Mouse (Mus musculus) B cell, adult 2 months (primary cell): ENCODE data around the gene Rab40c.

Experiments
- DNase-seq, 2 experiments: peaks; one replicate each; pipeline ENCODE4 v3.0.0; 2022

Rab40c gene

GRCm38 (mm10) chr17:25945517-25946155 is 26.1 kb upstream of the Rab40c start:
- DNase-seq: no peak

DNA sequence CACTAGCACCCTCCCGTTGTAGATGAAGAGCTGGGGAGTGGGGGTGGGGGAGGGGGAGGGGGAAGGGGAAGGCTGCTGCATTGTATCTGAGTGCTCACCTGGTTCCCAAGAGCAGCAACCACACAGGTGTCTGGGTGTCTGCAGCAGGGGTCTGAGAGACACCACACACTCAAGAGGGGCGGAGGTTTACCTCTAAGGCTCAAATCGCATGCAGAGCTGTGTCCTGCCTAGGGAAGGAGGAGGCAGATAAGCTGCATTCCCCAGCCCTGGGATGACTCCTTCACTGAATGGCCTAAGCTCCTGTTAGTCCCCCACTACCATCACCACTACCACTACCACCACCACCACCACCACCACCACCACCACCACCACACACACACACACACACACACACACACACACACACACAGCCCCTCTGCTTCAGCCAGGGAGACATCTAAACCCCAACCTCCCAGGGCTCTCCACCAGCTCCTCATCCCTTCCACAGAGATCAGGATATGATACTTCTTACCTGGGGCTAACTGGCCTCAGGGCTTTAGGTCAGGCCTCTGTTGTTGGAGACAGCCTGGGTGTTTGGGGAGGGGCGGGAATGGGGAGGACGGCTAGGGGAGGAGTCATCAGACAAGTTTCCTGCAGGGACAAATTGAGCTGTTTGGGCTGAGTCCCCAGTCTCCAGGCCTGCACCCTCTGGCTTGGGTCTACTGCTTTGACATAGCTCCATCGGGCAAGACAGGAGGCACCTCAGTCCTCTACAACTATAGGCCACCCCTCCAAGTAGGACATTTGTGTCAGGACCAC is 25.0 kb upstream of the Rab40c start, which contains the start of the genes Pigq and Nhlrc4:
Gene Pigq (minus strand): TSS at position 571 of the 798 bp plus-strand sequence.
Gene Nhlrc4 (minus strand): TSS at position 596 of the 798 bp plus-strand sequence.
- no peak for DNase-seq

DNA sequence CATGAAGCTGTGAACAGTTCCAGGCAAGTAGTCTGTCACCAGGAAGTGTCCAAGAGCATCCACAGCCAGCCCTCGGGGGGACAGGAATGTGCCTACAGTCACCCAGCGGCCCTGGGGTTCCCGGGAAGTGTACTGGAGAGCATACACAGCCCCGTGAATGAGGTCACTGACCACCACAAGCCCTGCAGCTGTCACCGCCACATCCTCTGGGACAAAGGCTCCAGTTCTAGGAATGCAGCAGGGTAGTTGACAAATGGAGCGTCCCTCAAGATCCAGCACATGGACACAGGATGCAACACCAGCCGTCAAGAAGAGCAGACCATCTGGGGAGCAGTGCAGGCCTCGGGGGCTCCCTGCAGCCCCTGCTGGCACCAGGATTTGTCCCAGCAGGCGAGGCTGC is 24.2 kb upstream of the Rab40c start:
- DNase-seq: no peak

- no peak for DNase-seq
These were observed 23.7 kb upstream of the Rab40c start for GRCm38 (mm10) chr17:25943221-25943620.

DNA sequence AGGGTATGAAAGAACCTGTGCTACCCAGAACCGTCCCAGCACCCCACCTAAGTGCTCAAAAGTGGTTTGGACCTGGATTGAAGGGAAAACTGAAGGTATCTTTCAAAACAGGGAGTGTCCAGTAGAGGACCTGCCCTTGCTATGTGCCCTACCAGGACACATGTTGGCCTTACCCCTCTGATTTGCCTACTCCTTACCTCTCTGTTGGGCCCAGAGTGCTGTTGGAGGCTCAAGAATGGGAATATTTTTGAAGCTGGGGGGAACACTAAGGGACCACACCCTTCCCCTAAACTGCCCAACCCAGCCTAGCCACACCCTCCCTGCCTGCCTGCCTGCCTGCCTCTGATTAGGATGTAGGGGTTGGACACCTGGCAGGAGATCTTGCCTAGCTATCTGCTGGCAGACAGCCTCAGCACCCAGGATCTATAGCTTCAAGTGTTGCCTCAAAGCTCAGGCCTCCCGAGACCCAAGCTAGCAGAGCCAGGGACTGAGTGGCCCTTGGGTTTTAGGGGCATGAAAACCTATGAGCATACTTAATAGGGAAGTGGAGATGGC is 23.1 kb upstream of the Rab40c start:
- DNase-seq: peak in 1 of 2 experiments; percentile 7

DNA sequence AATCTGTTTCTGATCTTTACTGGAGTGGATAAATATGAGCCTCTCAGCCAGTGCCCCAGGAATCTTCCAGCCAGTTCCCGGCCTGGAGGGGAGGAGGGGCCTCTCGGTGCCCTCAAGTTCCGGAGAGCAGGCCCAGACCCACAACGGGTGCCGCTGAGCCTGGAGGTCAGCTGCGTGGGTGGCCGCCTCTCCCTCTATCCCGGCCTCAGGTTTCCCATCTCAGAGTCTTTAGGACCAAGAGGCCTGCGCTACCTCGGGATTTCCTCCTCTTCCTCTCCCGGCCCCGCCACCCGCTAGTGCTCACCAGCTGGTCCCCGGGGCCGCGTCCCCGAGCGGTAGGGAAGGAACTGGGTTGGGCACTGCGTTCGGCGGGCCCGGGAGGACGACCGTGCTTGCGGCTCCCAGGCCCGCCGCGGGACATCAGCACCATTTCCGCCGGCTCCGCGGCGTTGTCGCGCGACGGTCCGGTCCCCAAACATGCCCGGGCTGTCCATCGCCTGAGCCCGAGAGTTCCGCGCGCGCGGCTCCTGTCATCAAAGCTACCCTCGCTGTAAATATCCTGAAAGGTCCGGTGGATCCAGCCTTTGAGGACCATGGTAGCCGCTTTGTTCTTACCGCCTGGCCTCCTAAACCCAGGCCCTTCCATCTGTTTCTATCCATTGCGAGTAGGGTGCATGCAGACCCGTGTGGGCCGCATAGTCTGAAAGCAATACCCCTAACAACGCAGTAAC is 22.1 kb upstream of the Rab40c start:
- peak; percentile 83 to 86 for DNase-seq

GRCm38 (mm10) chr17:25934526-25934925 is 15.0 kb upstream of the Rab40c start:
- no peak for DNase-seq

GRCm38 (mm10) chr17:25925348-25925747 is 5.8 kb upstream of the Rab40c start:
- no peak for DNase-seq

DNA sequence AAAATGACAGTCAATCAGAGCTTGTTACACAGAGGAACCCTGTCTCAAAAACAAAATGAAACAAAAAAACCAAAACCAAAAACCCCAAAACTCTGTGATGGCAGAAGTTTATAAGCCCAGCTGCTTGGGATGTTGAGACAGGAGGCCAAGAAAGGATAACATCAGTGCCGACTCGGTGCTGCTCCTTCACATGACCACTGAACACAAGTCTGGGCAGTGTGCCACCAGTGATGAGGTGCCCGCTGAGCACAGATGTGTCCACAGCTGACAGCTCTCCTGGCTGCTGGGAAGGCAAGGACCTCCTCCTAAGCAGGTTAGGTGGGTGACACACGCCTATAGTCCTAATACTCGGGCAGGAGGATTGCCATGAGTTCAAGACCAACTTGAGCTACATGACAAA is 2.6 kb upstream of the Rab40c start:
- DNase-seq: no peak

GRCm38 (mm10) chr17:25919786-25920642 is 487 bp upstream of the Rab40c start:
- peak; percentile 100 for DNase-seq

DNA sequence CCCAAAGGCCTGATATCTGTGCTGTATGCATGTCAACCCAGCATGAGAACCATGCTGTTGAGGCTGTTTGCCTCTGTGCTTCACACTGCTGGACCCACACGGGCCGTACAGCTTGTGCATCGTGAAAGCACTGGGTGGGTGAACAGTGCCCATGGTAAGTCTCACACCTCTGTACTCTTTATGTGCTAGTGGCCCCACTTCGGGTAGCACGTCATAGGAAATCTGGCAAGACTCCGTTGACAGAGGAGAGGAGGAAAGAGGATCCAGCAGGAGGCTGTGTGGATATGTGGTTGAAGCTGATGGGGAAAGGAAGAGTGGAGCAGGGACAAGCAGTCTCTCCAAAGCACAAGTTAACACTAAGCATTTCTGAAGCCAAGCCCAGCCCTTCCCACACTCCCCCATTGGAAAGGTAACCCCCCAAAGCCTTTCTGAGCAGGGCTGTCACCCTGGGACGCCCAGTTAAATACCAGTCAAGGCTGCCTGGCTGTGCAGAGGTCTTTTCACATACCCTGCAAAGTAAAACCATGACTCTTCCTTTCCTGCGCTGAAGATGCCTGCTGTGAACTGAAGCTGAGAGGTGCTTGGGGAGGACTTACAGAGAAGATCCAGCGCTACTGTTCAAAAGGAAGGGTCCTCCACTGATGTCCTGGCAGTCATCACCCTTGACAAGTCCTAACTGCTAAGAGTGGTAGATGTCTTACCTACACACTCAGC is 1.3 kb downstream of the Rab40c start:
- no peak for DNase-seq

- DNase-seq: no peak
These were observed 2.4 kb downstream of the Rab40c start for GRCm38 (mm10) chr17:25916931-25917647.

GRCm38 (mm10) chr17:25914295-25914694 is 5.2 kb downstream of the Rab40c start:
- no peak for DNase-seq

DNA sequence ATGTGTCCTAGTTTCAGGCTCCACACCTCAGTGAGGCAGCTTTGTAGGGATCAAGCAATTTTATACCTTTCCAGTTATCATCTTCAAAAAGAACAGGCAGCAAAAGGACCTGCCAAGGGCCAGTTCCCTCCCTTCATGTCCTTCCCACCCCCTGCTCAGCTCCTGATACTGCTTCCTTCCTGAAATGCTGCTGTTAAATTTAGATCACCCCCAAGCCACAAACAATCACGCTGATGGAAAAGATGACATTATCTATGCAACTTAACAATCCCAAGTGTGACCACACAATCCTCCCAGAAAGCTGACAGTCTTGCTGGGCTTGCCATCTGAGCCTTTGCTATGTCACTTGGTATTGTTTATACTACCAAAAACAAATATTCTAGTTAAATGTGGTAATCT is 5.7 kb downstream of the Rab40c start:
- DNase-seq: no peak

GRCm38 (mm10) chr17:25913186-25913876 is 6.2 kb downstream of the Rab40c start:
- DNase-seq: no peak

DNA sequence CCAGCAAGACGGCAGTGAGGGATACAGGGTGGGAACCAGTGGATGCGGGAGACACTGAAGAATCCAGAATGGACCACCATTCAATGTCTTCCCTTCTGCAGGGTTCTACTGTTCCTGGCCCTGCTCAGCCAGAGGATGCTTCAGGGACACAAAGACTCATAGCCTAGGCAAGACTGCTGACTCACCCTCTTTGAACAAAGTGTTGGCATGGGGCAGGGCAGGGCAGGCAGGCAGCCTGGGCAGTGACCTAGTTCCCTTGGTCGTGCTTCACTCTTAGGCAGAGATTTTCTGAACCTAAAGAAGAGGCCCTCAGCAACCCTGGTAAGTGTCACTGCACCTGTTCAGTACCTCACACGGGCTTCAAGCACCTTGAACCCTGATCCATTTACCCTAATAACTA is 7.7 kb downstream of the Rab40c start:
- DNase-seq: no peak

- no peak for DNase-seq
These were observed 11.9 kb downstream of the Rab40c start for GRCm38 (mm10) chr17:25907640-25908039.

- DNase-seq: peak; percentile 32 to 42
These were observed 16.5 kb downstream of the Rab40c start for GRCm38 (mm10) chr17:25903061-25903460.

DNA sequence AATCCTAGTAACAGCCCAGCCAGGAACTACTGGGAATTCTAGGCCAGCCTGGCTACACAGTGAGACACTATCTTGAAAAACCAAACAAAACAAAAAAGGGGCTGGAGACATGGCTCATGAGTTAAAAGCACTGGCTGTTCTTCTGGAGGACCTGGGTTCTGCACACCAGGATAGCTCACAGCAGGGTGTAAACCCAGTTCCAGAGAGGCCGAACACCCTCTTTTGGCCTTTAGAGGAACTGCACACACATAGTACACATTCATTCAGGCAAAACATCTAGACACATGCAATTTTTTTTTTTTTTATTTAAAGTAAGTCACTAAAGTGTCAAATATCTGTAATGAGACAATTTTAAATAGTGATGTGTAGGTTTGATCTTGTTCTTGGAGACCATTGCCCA is 19.3 kb downstream of the Rab40c start:
- no peak for DNase-seq

DNA sequence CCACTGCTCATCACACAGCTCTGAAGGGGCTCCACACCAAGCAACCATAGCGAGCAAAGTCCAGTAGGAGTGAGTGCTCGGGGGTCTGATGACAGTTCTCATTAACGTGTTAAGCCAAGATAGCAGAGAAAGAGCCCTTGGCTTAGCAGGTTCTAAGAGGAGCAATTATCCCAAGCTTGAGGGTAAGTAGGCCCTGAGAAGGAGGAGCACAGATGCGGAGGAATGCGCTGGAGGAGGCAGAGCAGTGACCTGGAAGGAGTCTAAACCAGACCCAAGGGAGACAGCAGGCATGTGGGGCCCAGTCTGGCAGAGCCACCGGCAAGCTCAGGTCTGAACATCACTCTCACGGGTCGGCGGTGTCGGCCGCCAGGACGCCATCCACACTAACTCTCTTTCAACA is 23.6 kb downstream of the Rab40c start:
- DNase-seq: no peak
